Comparison of ENCODE assay signal across 8 mouse cellular contexts in the genomic region with DNA sequence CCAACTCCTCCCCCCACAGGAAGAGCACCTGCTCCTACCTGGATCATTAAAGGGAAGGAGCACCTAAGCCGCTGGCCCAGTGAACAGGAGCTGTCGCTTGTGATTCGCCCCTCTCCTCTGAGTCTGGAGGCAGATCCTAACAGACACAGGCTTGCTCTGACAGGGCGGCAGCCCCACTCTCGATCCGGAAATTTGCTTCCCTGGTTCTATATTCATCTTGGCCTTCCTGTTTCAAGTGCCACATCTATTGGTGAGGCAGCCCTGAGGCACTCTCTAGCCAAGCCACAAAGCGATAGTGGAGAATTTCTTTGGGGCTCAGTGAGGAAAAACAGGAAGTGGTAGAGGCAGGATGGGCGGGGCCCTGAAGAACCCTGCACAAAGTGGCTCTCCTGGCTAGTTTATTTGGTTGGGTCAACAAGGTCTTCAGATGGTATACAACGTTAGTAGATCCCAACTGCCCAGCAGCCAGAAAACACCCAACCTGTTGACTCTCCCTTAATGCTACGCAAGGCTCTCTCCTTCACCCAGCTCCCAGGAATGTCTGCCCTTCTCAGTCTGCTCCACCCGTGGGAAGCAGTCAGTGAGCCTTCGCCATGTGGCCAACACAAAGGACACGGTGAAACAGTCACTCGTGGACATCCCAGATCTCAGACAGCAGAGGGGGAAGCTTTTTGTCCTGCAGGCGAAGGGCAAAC. TPM values are rescaled to one million over a fixed set of nuclear protein-coding genes. Genes with fewer than 3 reads are reported as not detected.
DNase-seq lines count a peak whose midpoint lies in the region; ATAC-seq and TF ChIP-seq lines count a peak whose summit lies in the region.

Gene Madd (minus strand): TSS at position 127 of the 695 bp plus-strand sequence.

- 69% methylated on average over 15 of the region's 15 CpGs for WGBS in cerebellum, adult 2 months
- WGBS in heart, embryonic 12.5 days, result 58% methylated on average over 15 of the region's 15 CpGs
- WGBS in kidney, postnatal 0 days, result 65% methylated on average over 15 of the region's 15 CpGs
- 20% methylated on average over 15 of the region's 15 CpGs for WGBS in liver, embryonic 14.5 days (ENCODE audit: insufficient replicate concordance)

- peak within 1 kb of the TSS; percentile 75 for H3K9ac ChIP-seq in heart, embryonic 12.5 days
- H3K9ac ChIP-seq in kidney, postnatal 0 days (ENCODE audit: low read depth, low read length), result peak within 1 kb of the TSS; percentile 68
- peak within 1 kb of the TSS; percentile 89 for H3K9ac ChIP-seq in liver, embryonic 14.5 days (replicated peaks)

- H3K27ac ChIP-seq in cerebellum, adult 2 months (ENCODE audit: insufficient read depth, low read length), result peak within 1 kb of the TSS; percentile 84
- peak within 1 kb of the TSS; percentile 83 for H3K27ac ChIP-seq in brown adipose tissue, adult 24 weeks (replicated peaks; ENCODE audit: low read depth, low read length)
- H3K27ac ChIP-seq in heart, embryonic 12.5 days (ENCODE audit: poor library complexity, severe bottlenecking), result peak within 1 kb of the TSS; percentile 42; the same call in 1 of the 2 replicates
- H3K27ac ChIP-seq in kidney, postnatal 0 days, result peak within 1 kb of the TSS; percentile 61
- H3K27ac ChIP-seq in liver, embryonic 14.5 days, result peak within 1 kb of the TSS; percentile 79

- H3K27me3 ChIP-seq in cerebellum, adult 2 months (ENCODE audit: control insufficient read depth, insufficient read depth, low read length), result no peaks in the 10 kb centered on the region
- no peaks in the 10 kb centered on the region for H3K27me3 ChIP-seq in heart, embryonic 12.5 days (replicated peaks)
- no peaks in the 10 kb centered on the region for H3K27me3 ChIP-seq in kidney, postnatal 0 days (ENCODE audit: insufficient read depth, low read length)
- no peaks in the 10 kb centered on the region for H3K27me3 ChIP-seq in liver, embryonic 14.5 days (ENCODE audit: control insufficient read depth, insufficient read depth, low read length)

- H3K4me2 ChIP-seq in heart, embryonic 12.5 days, result peak within 1 kb of the TSS; percentile 94
- peak within 1 kb of the TSS; percentile 95 for H3K4me2 ChIP-seq in kidney, postnatal 0 days (ENCODE audit: low read length)
- peak within 1 kb of the TSS; percentile 99 for H3K4me2 ChIP-seq in liver, embryonic 14.5 days (ENCODE audit: low read depth)

- no peak for TF ChIP-seq POLR2A in cerebellum, adult 2 months (IDR thresholded peaks at IDR 0.05; ENCODE audit: borderline replicate concordance, insufficient read depth, low read length)

- TF ChIP-seq CTCF in cerebellum, adult 2 months (IDR thresholded peaks at IDR 0.05; ENCODE audit: borderline replicate concordance, insufficient read depth, low read depth, low read length), result no peak
- TF ChIP-seq CTCF in kidney, postnatal 0 days (IDR thresholded peaks at IDR 0.05; ENCODE audit: low read depth), result no peak
- TF ChIP-seq CTCF in liver, embryonic 14.5 days (IDR thresholded peaks at IDR 0.05; ENCODE audit: low read depth), result no peak

- no peaks in the 10 kb centered on the region for H3K9me3 ChIP-seq in heart, embryonic 12.5 days (replicated peaks)
- H3K9me3 ChIP-seq in kidney, postnatal 0 days (replicated peaks; ENCODE audit: low read length), result no peaks in the 10 kb centered on the region
- H3K9me3 ChIP-seq in liver, embryonic 14.5 days (ENCODE audit: control insufficient read depth, low read length), result no peaks in the 10 kb centered on the region

- TF ChIP-seq EP300 in liver, embryonic 14.5 days (IDR thresholded peaks at IDR 0.05; ENCODE audit: low read depth), result no peak

- peak within 1 kb of the TSS; percentile 97 for H3K4me3 ChIP-seq in cerebellum, adult 2 months (replicated peaks; ENCODE audit: insufficient read depth, low read depth, low read length)
- peak within 1 kb of the TSS; percentile 74 for H3K4me3 ChIP-seq in brown adipose tissue, adult 24 weeks (ENCODE audit: insufficient read depth, low read depth, low read length)
- H3K4me3 ChIP-seq in heart, embryonic 12.5 days, result peak within 1 kb of the TSS; percentile 90
- peak within 1 kb of the TSS; percentile 81 for H3K4me3 ChIP-seq in kidney, postnatal 0 days (replicated peaks; ENCODE audit: low read depth, low read length)
- peak within 1 kb of the TSS; percentile 61 to 98 for H3K4me3 ChIP-seq in liver, embryonic 14.5 days (ENCODE audit: insufficient read depth in 1 of 2, low read depth in 2 of 2, low read length in 2 of 2)

- H3K4me1 ChIP-seq in cerebellum, adult 2 months (ENCODE audit: control insufficient read depth, insufficient read depth, low read length), result peaks cover 3% of the 10 kb centered on the region; the same call in 1 of the 2 replicates
- peaks cover 10% of the 10 kb centered on the region for H3K4me1 ChIP-seq in brown adipose tissue, adult 24 weeks (ENCODE audit: control insufficient read depth, insufficient read depth, insufficient read length, low read length)
- peaks cover 25% of the 10 kb centered on the region for H3K4me1 ChIP-seq in heart, embryonic 12.5 days (replicated peaks)
- peaks cover 4% of the 10 kb centered on the region; the same call in 1 of the 2 replicates for H3K4me1 ChIP-seq in kidney, postnatal 0 days (replicated peaks; ENCODE audit: insufficient read depth, low read length)
- peaks cover 7 to 11% of the 10 kb centered on the region in 2 experiments for H3K4me1 ChIP-seq in liver, embryonic 14.5 days (replicated peaks; ENCODE audit: control insufficient read depth in 2 of 2, insufficient read depth in 2 of 2, low read length in 1 of 2)

- H3K36me3 ChIP-seq in heart, embryonic 12.5 days, result no peaks in the 10 kb centered on the region
- H3K36me3 ChIP-seq in kidney, postnatal 0 days (ENCODE audit: insufficient read depth, low read length), result no peaks in the 10 kb centered on the region
- no peaks in the 10 kb centered on the region for H3K36me3 ChIP-seq in liver, embryonic 14.5 days (replicated peaks; ENCODE audit: control insufficient read depth, insufficient read depth, low read depth)

- no peak for DNase-seq in cerebellum, adult 2 months
- DNase-seq in cerebellum, postnatal 4 days (ENCODE audit: low spot score in 2 of 2), result no peak
- DNase-seq in kidney, postnatal 0 days (ENCODE audit: low spot score), result no peak
- DNase-seq in liver, embryonic 14.5 days (ENCODE audit: low read depth in 3 of 3, low spot score in 3 of 3), result peak in 2 of 3 experiments; percentile 48 to 57
- peak; percentile 83 to 84 for DNase-seq in natural killer cell, adult 2 months (ENCODE audit: low spot score in 2 of 2)
- DNase-seq in ovary, postnatal 10 days (ENCODE audit: low spot score), result no peak

- no peak for ATAC-seq in heart, embryonic 12.5 days (ENCODE audit: insufficient number of reproducible peaks, low FRiP score)
- ATAC-seq in kidney, postnatal 0 days (replicated peaks; ENCODE audit: low FRiP score, low read depth), result no peak
- ATAC-seq in liver, embryonic 14.5 days (ENCODE audit: insufficient read depth), result peak; percentile 24; the same call in 1 of the 2 replicates

RNA-seq across cellular contexts. Expression of gene Madd, which starts in this region (rescaled TPM):
- 175 and 186 TPM in 2 replicates for polyA plus RNA-seq in cerebellum, adult 2 months (2012; rRNA removed)
- polyA plus RNA-seq in brown adipose tissue, adult 24 weeks (2012; ENCODE audit: insufficient read depth, insufficient read length, missing spikeins), result 2.3 and 4.0 TPM in 2 replicates
- 6.5 and 7.7 TPM in 2 replicates for polyA plus RNA-seq in heart, embryonic 12.5 days (2016; fragmentation: Nextera tagmentation; extraction: Ambion mirVana)
- polyA plus RNA-seq in kidney, postnatal 0 days (2015; fragmentation: Nextera tagmentation; extraction: Ambion mirVana), result 4.2 TPM in 2 replicates
- polyA plus RNA-seq in liver, embryonic 14.5 days (2012; rRNA removed), result 6.3 and 7.1 TPM in 2 replicates
- 2.7 and 4.8 TPM in 2 replicates for polyA plus RNA-seq in liver, embryonic 14.5 days (2014; fragmentation: Nextera tagmentation; extraction: Ambion mirVana)

Comparison
In these comparisons a context has a peak if more than half of its experiments do, and no peak if none do; other contexts are left out.
1. RNA of gene Madd (polyA plus RNA-seq): 175 to 186 TPM in cerebellum, adult 2 months; 6.5 to 7.7 TPM in heart, embryonic 12.5 days, 2.7 to 7.1 TPM in liver, embryonic 14.5 days, 4.2 TPM in kidney, postnatal 0 days and 2.3 to 4.0 TPM in brown adipose tissue, adult 24 weeks; every median in the first group is over 10 times any median in the second.
2. DNase-seq: peak in liver, embryonic 14.5 days (2 of 3) and natural killer cell, adult 2 months (2 of 2); none in cerebellum, adult 2 months (0 of 2), cerebellum, postnatal 4 days (0 of 2), kidney, postnatal 0 days (single experiment) and ovary, postnatal 10 days (single experiment).
3. Peak in every context shown above with its lines, with median percentiles within 50 percentile points of each other: H3K27ac ChIP-seq, H3K4me3 ChIP-seq, H3K4me2 ChIP-seq and H3K9ac ChIP-seq.